Mouse (Mus musculus) embryo, embryonic 9.5 days (tissue): ENCODE results near the gene Rab8a.
"Not testable (repeated sequence)": the region's sequence is repeated elsewhere in the genome, so short reads cannot be mapped to it uniquely, and the experiment has no call there.

Experiments
- DNase-seq: peaks from one replicate; pipeline ENCODE4 v3.0.0-alpha.2; 2017; ENCODE audit errors: extremely low spot score

The Rab8a gene

GRCm38 (mm10) chr8:72160707-72161697, at the start of gene Rab8a:
TSS of gene Rab8a (plus strand) at chr8:72161200.
- DNase-seq: peak; percentile 99

GRCm38 (mm10) chr8:72112486-72112885, 48.5 kb upstream of the Rab8a start:
- DNase-seq: no peak

- no peak for DNase-seq
Observed at GRCm38 (mm10) chr8:72115202-72115601, 45.8 kb upstream of the Rab8a start.

GRCm38 (mm10) chr8:72118616-72119015, 42.4 kb upstream of the Rab8a start:
- DNase-seq: no peak

- DNase-seq: not testable (repeated sequence)
Observed at GRCm38 (mm10) chr8:72121486-72121885, 39.5 kb upstream of the Rab8a start.

- DNase-seq: no peak
Observed at GRCm38 (mm10) chr8:72121997-72122396, 39.0 kb upstream of the Rab8a start.

GRCm38 (mm10) chr8:72127834-72128233, 33.2 kb upstream of the Rab8a start:
- no peak for DNase-seq

GRCm38 (mm10) chr8:72131251-72131650, 29.7 kb upstream of the Rab8a start:
- DNase-seq: peak; percentile 37

- DNase-seq: no peak
Observed at GRCm38 (mm10) chr8:72131901-72132300, 29.1 kb upstream of the Rab8a start.

- no peak for DNase-seq
Observed at GRCm38 (mm10) chr8:72132417-72132816, 28.6 kb upstream of the Rab8a start.

GRCm38 (mm10) chr8:72132891-72133290, 28.1 kb upstream of the Rab8a start:
- no peak for DNase-seq

GRCm38 (mm10) chr8:72133507-72133906, 27.5 kb upstream of the Rab8a start:
- DNase-seq: no peak

GRCm38 (mm10) chr8:72134756-72135445, 26.1 kb upstream of the Rab8a start, which contains the start of gene Tpm4:
TSS of gene Tpm4 (plus strand) at chr8:72134975.
- no peak for DNase-seq

- peak; percentile 87 for DNase-seq
Observed at GRCm38 (mm10) chr8:72135446-72136301, 25.3 kb upstream of the Rab8a start.

GRCm38 (mm10) chr8:72136302-72136978, 24.6 kb upstream of the Rab8a start:
- peak; percentile 82 for DNase-seq

GRCm38 (mm10) chr8:72137431-72137830, 23.6 kb upstream of the Rab8a start:
- DNase-seq: no peak

GRCm38 (mm10) chr8:72138456-72138855, 22.5 kb upstream of the Rab8a start:
- DNase-seq: no peak

- no peak for DNase-seq
Observed at GRCm38 (mm10) chr8:72143256-72143824, 17.7 kb upstream of the Rab8a start.

GRCm38 (mm10) chr8:72144345-72144975, 16.5 kb upstream of the Rab8a start:
- no peak for DNase-seq

GRCm38 (mm10) chr8:72145511-72145910, 15.5 kb upstream of the Rab8a start:
- DNase-seq: no peak
